ENCODE assay signal across 21 mouse cellular contexts in genomic region chr9:111094626-111095025, GRCm38 (mm10). TPM values are rescaled to one million over a fixed set of nuclear protein-coding genes. Genes with fewer than 3 reads are reported as not detected.
A peak's percentile ranks its signal among the peaks of the same experiment; 100 is the strongest.
DNase-seq lines count a peak whose midpoint lies in the region; ATAC-seq and TF ChIP-seq lines count a peak whose summit lies in the region.
"Had no signal": no experiment of that assay in that cellular context is flagged by ENCODE, and none has a peak within 500 bp of the region (broad histone marks: within the 10 kb centered on the region; RNA-seq: fewer than 3 reads in every experiment).

No protein-coding gene starts in this region.

- H3K9me3 ChIP-seq in kidney, postnatal 0 days (replicated peaks; ENCODE audit: low read length): no peaks in the 10 kb centered on the region
- H3K9me3 ChIP-seq: embryonic facial prominence, embryonic 12.5 days; forebrain, embryonic 13.5 days; G1E; heart, embryonic 10.5 days; hindbrain, embryonic 12.5 days; limb, embryonic 12.5 days; liver, embryonic 13.5 days; lung, embryonic 15.5 days had no signal

- peaks cover 12% of the 10 kb centered on the region; the same call in 1 of the 2 replicates for H3K4me1 ChIP-seq in kidney, postnatal 0 days (replicated peaks; ENCODE audit: insufficient read depth, low read length)
- H3K4me1 ChIP-seq: forebrain, embryonic 13.5 days; hindbrain, embryonic 12.5 days; limb, embryonic 12.5 days; liver, embryonic 13.5 days had no signal

- WGBS in kidney, postnatal 0 days: 44% methylated on average over 5 of the region's 5 CpGs

- no peak overlapping the region for H3K9ac ChIP-seq in kidney, postnatal 0 days (ENCODE audit: low read depth, low read length)
- H3K9ac ChIP-seq: embryonic facial prominence, embryonic 12.5 days; forebrain, embryonic 13.5 days; hindbrain, embryonic 12.5 days; limb, embryonic 12.5 days; liver, embryonic 13.5 days; lung, embryonic 15.5 days had no signal

- H3K36me3 ChIP-seq in kidney, postnatal 0 days (ENCODE audit: insufficient read depth, low read length): no peaks in the 10 kb centered on the region
- H3K36me3 ChIP-seq: embryonic facial prominence, embryonic 12.5 days; G1E; heart, embryonic 10.5 days; hindbrain, embryonic 12.5 days; limb, embryonic 12.5 days; liver, embryonic 13.5 days; lung, embryonic 15.5 days had no signal

- intact Hi-C loops in heart, postnatal 25 days (cut with DNase I): loop anchor here (5.0 kb wide), 3 partner anchors 63 to 128 kb away; no protein-coding TSS in a partner anchor

- TF ChIP-seq CTCF in kidney, postnatal 0 days (IDR thresholded peaks at IDR 0.05; ENCODE audit: low read depth): no peak

- peak overlapping the region; percentile 43 for H3K27ac ChIP-seq in kidney, postnatal 0 days
- H3K27ac ChIP-seq: embryonic facial prominence, embryonic 12.5 days; forebrain, embryonic 13.5 days; heart, embryonic 10.5 days; hindbrain, embryonic 12.5 days; limb, embryonic 12.5 days; liver, embryonic 13.5 days; lung, embryonic 15.5 days had no signal

- H3K27me3 ChIP-seq in kidney, postnatal 0 days (ENCODE audit: insufficient read depth, low read length): no peaks in the 10 kb centered on the region
- H3K27me3 ChIP-seq: embryonic facial prominence, embryonic 12.5 days; forebrain, embryonic 13.5 days; hindbrain, embryonic 12.5 days; limb, embryonic 12.5 days; lung, embryonic 15.5 days had no signal

- peak; percentile 75 for DNase-seq in heart, adult 11 months
- no peak for DNase-seq in heart, postnatal 25 days (ENCODE audit: low spot score)
- DNase-seq in kidney, postnatal 0 days (ENCODE audit: low spot score): peak; percentile 44
- no peak for DNase-seq in kidney, postnatal 25 days
- no peak for DNase-seq in layer of hippocampus, adult 9-11 months
- no peak for DNase-seq in embryo, embryonic 10 days (ENCODE audit: low spot score)
- DNase-seq: cerebellum, adult 8-10 months; gastrocnemius, postnatal 36 days; liver, embryonic 13.5 days; right cerebral cortex, postnatal 4 days; thymus, postnatal 14 days had no signal

- H3K4me3 ChIP-seq in kidney, postnatal 0 days (replicated peaks; ENCODE audit: low read depth, low read length): no peak overlapping the region
- H3K4me3 ChIP-seq: embryonic facial prominence, embryonic 12.5 days; erythroblast, embryonic 14.5 days; forebrain, embryonic 13.5 days; heart, embryonic 10.5 days; hindbrain, embryonic 12.5 days; limb, embryonic 12.5 days; liver, embryonic 13.5 days; lung, embryonic 15.5 days had no signal

- H3K4me2 ChIP-seq in kidney, postnatal 0 days (ENCODE audit: low read length): no peak overlapping the region
- H3K4me2 ChIP-seq: embryonic facial prominence, embryonic 12.5 days; forebrain, embryonic 13.5 days; hindbrain, embryonic 12.5 days; limb, embryonic 12.5 days; liver, embryonic 13.5 days; lung, embryonic 15.5 days had no signal

- peak; percentile 45 for ATAC-seq in kidney, postnatal 0 days (replicated peaks; ENCODE audit: low FRiP score, low read depth)
- peak; percentile 74 for ATAC-seq in common myeloid progenitor, adult 5-6 weeks (replicated peaks; ENCODE audit: low read depth, poor library complexity, severe bottlenecking)
- peak; percentile 28; the same call in 1 of the 2 replicates for ATAC-seq in neutrophil, adult 5-6 weeks (ENCODE audit: extremely low read depth, insufficient number of reproducible peaks, low FRiP score, poor library complexity, severe bottlenecking)
- ATAC-seq: forebrain, embryonic 13.5 days had no signal

RNA-seq across cellular contexts. Expression of gene Lrrfip2, which starts 22.8 kb away (rescaled TPM):
- total RNA-seq in heart, postnatal 25 days (2021): 10 to 100 TPM; 82.4 to 91.7 TPM
- 39.6 and 39.9 TPM in 2 replicates for polyA plus RNA-seq in kidney, postnatal 0 days (2015; fragmentation: Nextera tagmentation; extraction: Ambion mirVana)
- total RNA-seq in common myeloid progenitor, adult 5-6 weeks (2017): 70.2 and 77.5 TPM in 2 replicates
- 95.8 and 97.4 TPM in 2 replicates for total RNA-seq in neutrophil, adult 5-6 weeks (2017)

RNA-seq across cellular contexts. Expression of gene Ccrl2, which starts 37.3 kb away (rescaled TPM):
- 10 to 100 TPM in 1 of 2 experiments, 1 to 10 TPM in 1; 8.2 to 10.4 TPM for total RNA-seq in heart, postnatal 25 days (2021)
- polyA plus RNA-seq in kidney, postnatal 0 days (2015; fragmentation: Nextera tagmentation; extraction: Ambion mirVana): 2.7 and 3.5 TPM in 2 replicates
- total RNA-seq in common myeloid progenitor, adult 5-6 weeks (2017): 9.6 and 10.5 TPM in 2 replicates
- total RNA-seq in neutrophil, adult 5-6 weeks (2017): 12.0 and 12.5 TPM in 2 replicates

Comparison
In these comparisons a context has a peak if more than half of its experiments do, and no peak if none do; other contexts are left out.
1. DNase-seq: peak in heart, adult 11 months (single experiment) and kidney, postnatal 0 days (single experiment); none in heart, postnatal 25 days (single experiment), kidney, postnatal 25 days (0 of 2), layer of hippocampus, adult 9-11 months (single experiment) and embryo, embryonic 10 days (single experiment).
2. Peak in every context shown above with its lines, with median percentiles within 50 percentile points of each other: ATAC-seq.